Mouse (Mus musculus) pancreas, adult 10 weeks (tissue): ENCODE results near the gene Olfr1181. TPM values are rescaled to one million over a fixed set of nuclear protein-coding genes. Genes with fewer than 3 reads are reported as not detected.

Experiments
- polyA plus RNA-seq: library from polyadenylated mRNA; stranded (reverse); fragments of 350-450 nt; fragmentation: Illumina TruSeq; extraction: RNeasy Lipid Tissue Mini Kit (QIAGEN cat#74804); gene quantifications from one replicate; pipeline ENCODE4 v1.2.3, GENCODE M21; 2015; ENCODE audit warnings: low read depth, low replicate concordance; ENCODE audit not compliant: insufficient read depth

Gene Olfr1181
- not detected for polyA plus RNA-seq

GRCm38 (mm10) chr2:88426071-88426470 lies at the start of gene Olfr1181:
TSS of gene Olfr1181 (minus strand) at chr2:88426171.

DNA sequence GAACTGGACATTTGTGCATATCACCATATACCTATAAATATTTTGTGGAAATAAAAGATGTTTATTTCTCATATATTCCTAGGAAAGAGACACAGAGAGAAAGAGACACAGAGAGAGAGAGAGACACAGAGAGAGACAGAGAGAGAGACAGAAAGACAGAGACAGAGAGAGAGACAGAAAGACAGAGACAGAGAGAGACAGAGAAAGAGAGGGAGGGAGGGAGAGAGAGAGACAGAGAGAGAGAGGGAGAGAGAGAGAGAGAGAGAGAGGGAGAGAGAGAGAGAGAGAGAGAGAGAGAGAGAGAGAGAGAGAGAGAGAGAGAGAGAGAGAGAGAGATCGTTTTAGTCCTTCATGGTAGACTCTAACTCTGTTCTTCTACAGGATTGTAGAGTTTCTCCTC lies 28.6 kb upstream of the Olfr1181 start, which contains the start of gene Olfr1183:
Gene Olfr1183, plus strand, starts transcription at position 301 of the 400 bp plus-strand sequence.

DNA sequence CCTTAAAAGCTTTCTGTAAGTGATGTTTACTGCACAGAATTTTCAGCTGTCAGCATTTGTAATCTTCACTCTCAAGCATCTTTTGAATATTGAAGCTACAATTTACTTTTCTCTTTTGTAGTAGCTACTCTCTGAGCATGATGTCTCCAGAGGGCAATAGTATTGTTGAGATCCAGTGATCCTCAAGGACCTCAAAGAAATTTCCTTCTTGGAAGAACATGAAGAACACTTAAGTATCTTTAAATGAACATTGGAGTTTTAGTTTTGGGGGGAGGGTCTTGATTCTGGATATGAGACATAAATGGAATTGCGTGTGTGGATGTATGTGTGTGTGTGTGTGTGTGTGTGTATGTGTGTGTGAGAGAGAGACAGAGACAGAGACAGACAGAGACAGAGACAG lies 23.1 kb upstream of the Olfr1181 start, which contains the start of gene Gm13757:
Gene Gm13757, minus strand, starts transcription at position 101 of the 400 bp plus-strand sequence.

GRCm38 (mm10) chr2:88419051-88419450 lies 6.9 kb downstream of the Olfr1181 start, which contains the start of gene Olfr1180:
TSS of gene Olfr1180 (minus strand) at chr2:88419151.

GRCm38 (mm10) chr2:88406353-88406752 lies 19.6 kb downstream of the Olfr1181 start, which contains the start of gene Olfr1179:
TSS of gene Olfr1179 (minus strand) at chr2:88406453.

GRCm38 (mm10) chr2:88386762-88387161 lies 39.2 kb downstream of the Olfr1181 start, which contains the start of gene Olfr1178:
TSS of gene Olfr1178 (plus strand) at chr2:88387062.

Other genes with a start within 250 kb of the Olfr1181 start
- gene Olfr1168, start 244.3 kb downstream of the Olfr1181 start, polyA plus RNA-seq, result not detected
- not detected for gene Olfr1170, start 197.8 kb downstream of the Olfr1181 start, polyA plus RNA-seq
- not detected for gene Olfr1173, start 146.3 kb downstream of the Olfr1181 start, polyA plus RNA-seq
- not detected for gene Olfr1174-ps, start 111.0 kb downstream of the Olfr1181 start, polyA plus RNA-seq
- gene Olfr1175-ps, start 99.0 kb downstream of the Olfr1181 start, polyA plus RNA-seq, result not detected
- not detected for gene Olfr1176, start 89.5 kb downstream of the Olfr1181 start, polyA plus RNA-seq
- not detected for gene Olfr1177-ps, start 79.7 kb downstream of the Olfr1181 start, polyA plus RNA-seq
- gene Olfr1178, start 39.1 kb downstream of the Olfr1181 start, polyA plus RNA-seq, result not detected
- not detected for gene Olfr1179, start 19.7 kb downstream of the Olfr1181 start, polyA plus RNA-seq
- not detected for gene Olfr1180, start 7.0 kb downstream of the Olfr1181 start, polyA plus RNA-seq
- gene Gm13757, start 23.0 kb upstream of the Olfr1181 start, polyA plus RNA-seq, result not detected
- not detected for gene Olfr1183, start 28.7 kb upstream of the Olfr1181 start, polyA plus RNA-seq
- not detected for gene Olfr1184, start 57.4 kb upstream of the Olfr1181 start, polyA plus RNA-seq
- not detected for gene Olfr1185-ps1, start 67.1 kb upstream of the Olfr1181 start, polyA plus RNA-seq
- gene Olfr1186, start 92.4 kb upstream of the Olfr1181 start, polyA plus RNA-seq, result not detected
- not detected for gene Olfr1188, start 130.8 kb upstream of the Olfr1181 start, polyA plus RNA-seq
- not detected for gene Olfr1189, start 160.3 kb upstream of the Olfr1181 start, polyA plus RNA-seq
- gene Olfr1191-ps1, start 214.4 kb upstream of the Olfr1181 start, polyA plus RNA-seq, result not detected
- not detected for gene Olfr1192-ps1, start 222.3 kb upstream of the Olfr1181 start, polyA plus RNA-seq
- not detected for gene Olfr1193, start 249.5 kb upstream of the Olfr1181 start, polyA plus RNA-seq